Mouse (Mus musculus) liver, postnatal 0 days (tissue): ENCODE data around the gene Has1.

ENCODE experiments used
- CTCF ChIP-seq: sonication (generic); IDR thresholded peaks from 2 replicates; pipeline ENCODE4 v1.5.1; 2016; ENCODE audit warnings: antibody characterized with exemption, low read depth
- EP300 ChIP-seq: IDR thresholded peaks from 2 replicates; pipeline ENCODE4 v1.6.1; 2016; ENCODE audit warnings: antibody characterized with exemption, low read depth, mild to moderate bottlenecking

- TF ChIP-seq CTCF (no peak), EP300 (no peak)
Measured at GRCm38 (mm10) chr17:17857446-17857845, 2.4 kb upstream of the Has1 start.
